Mouse (Mus musculus): Measurements from ENCODE around the gene Ptn. TPM values are rescaled to one million over a fixed set of nuclear protein-coding genes. Genes with fewer than 3 reads are reported as not detected.

The Ptn gene
- total and polyA plus RNA-seq, 3 experiments = not detected

- in situ Hi-C loops (cut with MboI; ENCODE audit: low pct_ligation_motif_present, low pct_unique_long_range_greater_than_20kb, low sequenced_read_pairs) (no loop called here), dilution Hi-C loops (cut with MboI; ENCODE audit: extremely low pct_ligation_motif_present, extremely low pct_unique_long_range_greater_than_20kb, low sequenced_read_pairs) (no loop called here)
- Histone ChIP-seq H3K9me3 (replicated peaks; ENCODE audit: low read length) (no peaks in the 10 kb centered on the region), H3K4me2 (ENCODE audit: insufficient read depth, low read depth, poor library complexity, severe bottlenecking) (no peak overlapping the region), H3K9ac (ENCODE audit: insufficient read depth, low read depth) (no peak overlapping the region), H3K27ac (ENCODE audit: insufficient read depth, low read depth) (no peak overlapping the region), H3K27me3 (replicated peaks) (no peaks in the 10 kb centered on the region), H3K4me3 (replicated peaks in 1 of 3; ENCODE audit: low read depth in 2 of 3, low read length in 2 of 3, poor library complexity in 1 of 3) (no peak overlapping the region), H3K36me3 (replicated peaks in 1 of 2; ENCODE audit: control insufficient read depth in 1 of 2, insufficient read depth in 1 of 2, low read length in 1 of 2) (no peaks in the 10 kb centered on the region), H3K79me2 (replicated peaks; ENCODE audit: control insufficient read depth, extremely low read depth, insufficient read depth, poor library complexity, severe bottlenecking) (no peaks in the 10 kb centered on the region), H3K4me1 (ENCODE audit: control insufficient read depth in 1 of 2, insufficient read depth in 2 of 2) (no peaks in the 10 kb centered on the region)
- no peak for DNase-seq (ENCODE audit: extremely low read depth)
- TF ChIP-seq USF1 (IDR thresholded peaks at IDR 0.05; ENCODE audit: low read depth, low read length) = no peak
- no peak for TF ChIP-seq HCFC1 (IDR thresholded peaks at IDR 0.05; ENCODE audit: low read depth, low read length)
- TF ChIP-seq ZMIZ1 (IDR thresholded peaks at IDR 0.05; ENCODE audit: low read depth, low read length) = no peak
- no peak for TF ChIP-seq CTCF (conservative IDR thresholded peaks at IDR 0.05 in 1 of 2, IDR thresholded peaks at IDR 0.05 in 1 of 2; ENCODE audit: low read depth in 2 of 2, low read length in 2 of 2)
- no peak for TF ChIP-seq MEF2A (IDR thresholded peaks at IDR 0.05; ENCODE audit: borderline replicate concordance, low read depth, low read length)
- no peak for TF ChIP-seq MYC (IDR thresholded peaks at IDR 0.05; ENCODE audit: low read depth, low read length)
- TF ChIP-seq SIN3A (IDR thresholded peaks at IDR 0.05; ENCODE audit: low read length) = no peak
- TF ChIP-seq PAX5 (IDR thresholded peaks at IDR 0.05; ENCODE audit: low read length) = no peak
- TF ChIP-seq ZC3H11A (IDR thresholded peaks at IDR 0.05; ENCODE audit: low read depth, low read length) = no peak
Measured at GRCm38 (mm10) chr6:36810448-36810847, 428 bp upstream of the Ptn start.

GRCm38 (mm10) chr6:36809311-36809726, 701 bp downstream of the Ptn start:
- H3K27ac ChIP-seq (ENCODE audit: insufficient read depth, low read depth) = no peak overlapping the region
- H3K4me1 ChIP-seq (ENCODE audit: control insufficient read depth in 1 of 2, insufficient read depth in 2 of 2) = no peaks in the 10 kb centered on the region
- no peak overlapping the region for H3K9ac ChIP-seq (ENCODE audit: insufficient read depth, low read depth)
- no peaks in the 10 kb centered on the region for H3K27me3 ChIP-seq (replicated peaks)
- no peak overlapping the region for H3K4me3 ChIP-seq (replicated peaks in 1 of 3; ENCODE audit: low read depth in 2 of 3, low read length in 2 of 3, poor library complexity in 1 of 3)
- no peaks in the 10 kb centered on the region for H3K9me3 ChIP-seq (replicated peaks; ENCODE audit: low read length)
- H3K36me3 ChIP-seq (replicated peaks in 1 of 2; ENCODE audit: control insufficient read depth in 1 of 2, insufficient read depth in 1 of 2, low read length in 1 of 2) = no peaks in the 10 kb centered on the region
- in situ Hi-C loops (cut with MboI; ENCODE audit: low pct_ligation_motif_present, low pct_unique_long_range_greater_than_20kb, low sequenced_read_pairs) (no loop called here), dilution Hi-C loops (cut with MboI; ENCODE audit: extremely low pct_ligation_motif_present, extremely low pct_unique_long_range_greater_than_20kb, low sequenced_read_pairs) (no loop called here)
- TF ChIP-seq CHD1 (IDR thresholded peaks at IDR 0.05; ENCODE audit: low read depth, low read length) (no peak), ZMIZ1 (IDR thresholded peaks at IDR 0.05; ENCODE audit: low read depth, low read length) (no peak), ETS1 (conservative IDR thresholded peaks at IDR 0.05; ENCODE audit: low read depth, low read length) (no peak), MYC (IDR thresholded peaks at IDR 0.05; ENCODE audit: low read depth, low read length) (no peak), RCOR1 (conservative IDR thresholded peaks at IDR 0.05; ENCODE audit: low read depth, low read length) (no peak), JUN (IDR thresholded peaks at IDR 0.05; ENCODE audit: insufficient read depth, low read depth, low read length) (no peak), POLR2A (IDR thresholded peaks at IDR 0.05; ENCODE audit: low read depth, low read length) (no peak), MAX (IDR thresholded peaks at IDR 0.05; ENCODE audit: low read length) (no peak), ZC3H11A (IDR thresholded peaks at IDR 0.05; ENCODE audit: low read depth, low read length) (no peak)
- H3K79me2 ChIP-seq (replicated peaks; ENCODE audit: control insufficient read depth, extremely low read depth, insufficient read depth, poor library complexity, severe bottlenecking) = no peaks in the 10 kb centered on the region
- no peak for DNase-seq (ENCODE audit: extremely low read depth)
- H3K4me2 ChIP-seq (ENCODE audit: insufficient read depth, low read depth, poor library complexity, severe bottlenecking) = no peak overlapping the region
